Mouse (Mus musculus) stomach, postnatal 0 days (tissue): ENCODE measurements at regions not wholly inside any gene's neighbourhood (a gene's known extent, or its start where the extent isn't known, plus 50 kb on each side); places are given as distances from the start of the nearest gene placed in this dataset.

ENCODE experiments used
- ATAC-seq: fragments of 200-750 bp; cut with Nextera tagmentation; 2 replicates; pipeline ENCODE4 v1.8.0; 2017; ENCODE audit not compliant: low FRiP score, low TSS enrichment
- DNase-seq: peaks from one replicate; pipeline ENCODE4 v3.0.0-alpha.2; 2016; ENCODE audit warnings: low spot score
- H3K27ac ChIP-seq: fragments of 300-500 bp; sonication (generic); replicated peaks from 2 replicates; pipeline ENCODE4 v1.5.1; 2014; ENCODE audit warnings: mild to moderate bottlenecking, control low read depth
- H3K27me3 ChIP-seq: fragments of 300-500 bp; sonication (generic); 2 replicates; pipeline ENCODE4 v1.6.1; 2014; ENCODE audit warnings: low read length; ENCODE audit not compliant: control insufficient read depth, insufficient read depth
- H3K36me3 ChIP-seq: fragments of 300-500 bp; sonication (generic); 2 replicates; pipeline ENCODE4 v1.6.1; 2014; ENCODE audit warnings: low read length, mixed read lengths; ENCODE audit not compliant: control insufficient read depth, insufficient read depth
- H3K4me1 ChIP-seq: fragments of 300-500 bp; sonication (generic); replicated peaks from 2 replicates; pipeline ENCODE4 v1.6.1; 2014; ENCODE audit warnings: antibody characterized with exemption; ENCODE audit not compliant: control insufficient read depth, insufficient read depth
- H3K4me2 ChIP-seq: fragments of 300-500 bp; sonication (generic); replicated peaks from 2 replicates; pipeline ENCODE4 v1.6.1; 2014; ENCODE audit warnings: low read depth, mild to moderate bottlenecking, control low read depth, moderate library complexity
- H3K4me3 ChIP-seq: fragments of 300-500 bp; sonication (generic); 2 replicates; pipeline ENCODE4 v1.5.1; 2014; ENCODE audit warnings: low read depth, low read length, control low read depth
- H3K9ac ChIP-seq: fragments of 300-500 bp; sonication (generic); 2 replicates; pipeline ENCODE4 v1.6.1; 2014; ENCODE audit warnings: mild to moderate bottlenecking, low read length, control low read depth, mixed read lengths
- H3K9me3 ChIP-seq: fragments of 300-500 bp; sonication (generic); 2 replicates; pipeline ENCODE4 v1.6.1; 2016; ENCODE audit warnings: low read length; ENCODE audit not compliant: control insufficient read depth
- CTCF ChIP-seq: IDR thresholded peaks from 2 replicates; pipeline ENCODE4 v1.5.1; 2016; ENCODE audit warnings: antibody characterized with exemption, low read depth, mild to moderate bottlenecking, moderate library complexity
- EP300 ChIP-seq: optimal IDR thresholded peaks from 2 replicates; pipeline ENCODE3; 2016; ENCODE audit warnings: antibody characterized with exemption
- WGBS: fragments of 180-500 bp; shearing (Covaris S2); extraction: QIAGEN DNeasy Blood & Tissue Kit; methylation state at CpG from one replicate; pipeline ENCODE4 v1.1.7; 2014; 5-methylcytosine and 5-hydroxymethylcytosine counted together

DNA sequence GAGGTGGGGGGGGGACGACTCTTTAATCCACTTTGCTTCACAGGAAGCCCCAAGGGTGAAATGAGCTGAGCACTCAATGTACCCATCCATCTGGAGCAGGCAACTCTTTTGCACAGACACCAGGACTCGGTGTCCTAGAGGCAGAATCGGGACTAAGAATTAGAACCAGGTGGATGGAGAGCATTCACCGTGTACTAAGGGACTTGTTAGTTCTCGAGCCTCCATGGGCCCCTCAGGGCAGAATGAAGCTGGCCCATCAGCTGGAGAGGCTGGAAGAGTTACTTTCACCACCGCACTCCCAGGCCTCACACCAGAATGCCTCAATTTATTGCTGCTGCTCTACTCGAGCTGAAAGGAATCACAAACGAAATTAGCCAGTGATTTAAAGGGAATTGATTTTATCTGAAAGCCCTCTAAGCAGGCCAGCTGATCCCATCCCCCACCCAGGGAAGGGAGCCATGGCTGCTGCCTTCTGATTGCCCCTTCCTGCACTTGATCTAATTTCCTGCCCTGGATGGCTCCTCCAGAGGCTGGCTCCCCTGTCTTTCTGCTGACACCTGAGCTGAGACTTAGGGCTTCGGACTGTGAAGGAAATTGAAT, 66.2 kb upstream of the Otos start:
- DNase-seq, result no peak
- ATAC-seq, result no peak
- 63% methylated on average over 9 of the region's 9 CpGs for WGBS
- Histone ChIP-seq H3K4me1 (no peaks in the 10 kb centered on the region), H3K9me3 (no peaks in the 10 kb centered on the region), H3K9ac (no peak overlapping the region), H3K36me3 (no peaks in the 10 kb centered on the region), H3K4me2 (no peak overlapping the region), H3K4me3 (no peak overlapping the region), H3K27me3 (no peaks in the 10 kb centered on the region), H3K27ac (no peak overlapping the region)
- TF ChIP-seq EP300 (no peak), CTCF (no peak)

GRCm38 (mm10) chr1:92712366-92712765, 63.7 kb upstream of the Otos start:
- no peak overlapping the region for H3K4me3 ChIP-seq
- 77% methylated on average over 8 of the region's 8 CpGs for WGBS
- no peaks in the 10 kb centered on the region for H3K9me3 ChIP-seq
- DNase-seq, result no peak
- no peaks in the 10 kb centered on the region for H3K4me1 ChIP-seq
- no peak for ATAC-seq
- no peak overlapping the region for H3K4me2 ChIP-seq
- no peak overlapping the region for H3K9ac ChIP-seq
- TF ChIP-seq CTCF (no peak), EP300 (no peak)
- no peak overlapping the region for H3K27ac ChIP-seq
- no peaks in the 10 kb centered on the region for H3K27me3 ChIP-seq
- no peaks in the 10 kb centered on the region for H3K36me3 ChIP-seq

DNA sequence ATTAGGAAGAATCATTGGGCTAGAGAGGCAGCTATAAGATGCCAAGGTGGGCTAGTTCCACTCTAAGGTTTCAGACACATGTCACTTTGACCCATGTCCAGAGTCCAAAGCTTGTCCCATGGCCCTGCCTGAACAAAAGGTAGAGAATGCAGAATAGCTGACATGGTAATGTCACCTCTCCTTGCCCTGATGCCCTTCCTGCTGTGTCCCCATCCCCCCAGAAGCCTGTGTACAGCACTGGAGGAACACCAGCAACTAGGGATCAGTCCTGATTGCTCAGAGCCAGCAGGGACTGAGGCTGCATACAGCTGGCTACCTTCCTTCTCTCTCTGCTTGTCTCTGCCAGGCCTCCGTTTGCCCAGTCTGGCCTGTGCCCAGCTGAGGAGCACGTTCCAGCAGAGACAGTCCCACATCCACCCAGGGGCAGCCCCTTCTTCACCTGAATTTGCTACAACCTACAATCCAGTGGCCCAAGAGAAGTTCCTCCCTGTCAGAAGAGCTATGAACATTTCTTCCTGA, 61.7 kb upstream of the Otos start:
- no peak for DNase-seq
- no peak for ATAC-seq
- Histone ChIP-seq H3K4me3 (no peak overlapping the region), H3K36me3 (no peaks in the 10 kb centered on the region), H3K9me3 (no peaks in the 10 kb centered on the region), H3K27me3 (no peaks in the 10 kb centered on the region), H3K9ac (no peak overlapping the region), H3K27ac (no peak overlapping the region), H3K4me2 (no peak overlapping the region), H3K4me1 (no peaks in the 10 kb centered on the region)
- 84% methylated on average over 2 of the region's 2 CpGs for WGBS
- TF ChIP-seq CTCF (no peak), EP300 (no peak)

GRCm38 (mm10) chr1:92709190-92709850, 60.7 kb upstream of the Otos start:
- DNase-seq (no peak), ATAC-seq (no peak)
- H3K36me3 ChIP-seq, result no peaks in the 10 kb centered on the region
- no peak overlapping the region for H3K9ac ChIP-seq
- TF ChIP-seq EP300, result no peak
- no peak for TF ChIP-seq CTCF
- no peak overlapping the region for H3K4me2 ChIP-seq
- no peaks in the 10 kb centered on the region for H3K27me3 ChIP-seq
- H3K4me3 ChIP-seq, result no peak overlapping the region
- 57% methylated on average over 14 of the region's 14 CpGs for WGBS
- no peaks in the 10 kb centered on the region for H3K4me1 ChIP-seq
- H3K27ac ChIP-seq, result no peak overlapping the region
- H3K9me3 ChIP-seq, result no peaks in the 10 kb centered on the region

GRCm38 (mm10) chr1:92707917-92708897, 59.6 kb upstream of the Otos start:
- WGBS, result 73% methylated on average over 19 of the region's 19 CpGs
- no peak for DNase-seq
- no peak for ATAC-seq

More at GRCm38 (mm10) chr1:92707917-92708897, 59.6 kb upstream of the Otos start:
- no peak overlapping the region for H3K27ac ChIP-seq
- H3K4me3 ChIP-seq, result no peak overlapping the region
- H3K4me2 ChIP-seq, result no peak overlapping the region
- no peaks in the 10 kb centered on the region for H3K27me3 ChIP-seq
- no peaks in the 10 kb centered on the region for H3K36me3 ChIP-seq
- no peaks in the 10 kb centered on the region; the same call in 1 of the 2 replicates for H3K4me1 ChIP-seq
- H3K9me3 ChIP-seq, result no peaks in the 10 kb centered on the region
- no peak overlapping the region for H3K9ac ChIP-seq
- TF ChIP-seq CTCF (peak; percentile 59), EP300 (no peak)
